Comparison of ENCODE assay signal across 23 mouse cellular contexts in genomic region chrX:135681858-135682257, GRCm38 (mm10). TPM values are rescaled to one million over a fixed set of nuclear protein-coding genes. Genes with fewer than 3 reads are reported as not detected.
"Had no signal": no experiment of that assay in that cellular context is flagged by ENCODE, and none has a peak within 500 bp of the region (broad histone marks: within the 10 kb centered on the region; RNA-seq: fewer than 3 reads in every experiment).

No protein-coding gene starts in this region.

- H3K9ac ChIP-seq: neural tube, embryonic 15.5 days; stomach, embryonic 15.5 days had no signal

- H3K9me3 ChIP-seq: neural tube, embryonic 15.5 days; stomach, embryonic 15.5 days had no signal

- H3K27me3 ChIP-seq: neural tube, embryonic 15.5 days; stomach, embryonic 15.5 days had no signal

- H3K36me3 ChIP-seq: neural tube, embryonic 15.5 days; stomach, embryonic 15.5 days had no signal

- H3K4me3 ChIP-seq: neural tube, embryonic 15.5 days; stomach, embryonic 15.5 days had no signal

- DNase-seq: retina, postnatal 1 day; right cerebral cortex, adult 18-20 months; right cerebral cortex, postnatal 14 days; right cerebral cortex, postnatal 25 days; right cerebral cortex, postnatal 4 days; spleen, adult 18-20 months; thymus, adult 18-20 months; thymus, adult 2 months; thymus, postnatal 14 days; thymus, postnatal 25 days; thymus, postnatal 36 days; thymus, postnatal 4 days had no signal

- H3K27ac ChIP-seq: neural tube, embryonic 15.5 days; stomach, embryonic 15.5 days; stomach, postnatal 0 days had no signal

- H3K4me2 ChIP-seq: neural tube, embryonic 15.5 days; stomach, embryonic 15.5 days had no signal

- H3K4me1 ChIP-seq: neural tube, embryonic 15.5 days; stomach, embryonic 15.5 days had no signal

RNA-seq across cellular contexts. Expression of gene Tcp11x2, which starts 11.7 kb away (rescaled TPM):
- total RNA-seq: neutrophil, adult 5-6 weeks had no signal
- polyA plus RNA-seq: neural tube, embryonic 14.5 days; neural tube, embryonic 15.5 days; small intestine, adult 2 months; spleen, adult 2 months; stomach, embryonic 14.5 days; stomach, embryonic 15.5 days; stomach, postnatal 0 days; thymus, adult 2 months; thymus, postnatal 0 days; urinary bladder, adult 2 months had no signal

RNA-seq across cellular contexts. Expression of gene Tmsb15a, which starts 43.2 kb away (rescaled TPM):
- total RNA-seq: neutrophil, adult 5-6 weeks had no signal
- polyA plus RNA-seq: neural tube, embryonic 14.5 days; neural tube, embryonic 15.5 days; small intestine, adult 2 months; spleen, adult 2 months; stomach, embryonic 14.5 days; stomach, embryonic 15.5 days; stomach, embryonic 16.5 days; stomach, postnatal 0 days; thymus, adult 2 months; urinary bladder, adult 2 months had no signal

RNA-seq across cellular contexts. Expression of gene Prame, which starts 54.4 kb away (rescaled TPM):
- total RNA-seq: neutrophil, adult 5-6 weeks had no signal
- polyA plus RNA-seq: neural tube, embryonic 14.5 days; neural tube, embryonic 15.5 days; small intestine, adult 2 months; spleen, adult 2 months; stomach, embryonic 14.5 days; stomach, embryonic 15.5 days; stomach, embryonic 16.5 days; stomach, postnatal 0 days; thymus, adult 2 months; thymus, postnatal 0 days; urinary bladder, adult 2 months had no signal
